Mouse (Mus musculus): ENCODE measurements around the gene Pfas.
"Not testable (repeated sequence)": the region's sequence is repeated elsewhere in the genome, so short reads cannot be mapped to it uniquely, and the experiment has no call there.

Pfas gene

DNA sequence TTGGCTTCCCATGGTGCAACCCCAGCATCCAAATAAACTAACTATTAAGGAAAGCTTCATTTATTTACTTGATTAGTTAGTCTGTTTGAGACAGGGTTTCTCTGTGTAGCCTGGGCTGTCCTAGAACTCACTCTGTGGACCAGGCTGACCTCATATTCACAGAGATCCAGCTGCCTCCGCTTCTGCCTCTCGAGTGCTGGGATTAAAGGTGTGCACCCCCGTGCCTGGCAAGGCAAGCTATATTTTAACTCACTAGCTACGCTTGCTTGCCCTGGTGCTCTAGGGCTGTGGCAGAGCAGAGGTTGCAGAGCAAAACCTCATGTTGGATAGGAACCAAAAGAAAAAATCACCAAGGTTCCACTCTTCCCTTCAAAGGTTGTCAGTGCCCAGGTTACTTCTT lies 67.7 kb downstream of the Pfas start:
- DNase-seq (ENCODE audit: low read depth, low spot score) = no peak

DNA sequence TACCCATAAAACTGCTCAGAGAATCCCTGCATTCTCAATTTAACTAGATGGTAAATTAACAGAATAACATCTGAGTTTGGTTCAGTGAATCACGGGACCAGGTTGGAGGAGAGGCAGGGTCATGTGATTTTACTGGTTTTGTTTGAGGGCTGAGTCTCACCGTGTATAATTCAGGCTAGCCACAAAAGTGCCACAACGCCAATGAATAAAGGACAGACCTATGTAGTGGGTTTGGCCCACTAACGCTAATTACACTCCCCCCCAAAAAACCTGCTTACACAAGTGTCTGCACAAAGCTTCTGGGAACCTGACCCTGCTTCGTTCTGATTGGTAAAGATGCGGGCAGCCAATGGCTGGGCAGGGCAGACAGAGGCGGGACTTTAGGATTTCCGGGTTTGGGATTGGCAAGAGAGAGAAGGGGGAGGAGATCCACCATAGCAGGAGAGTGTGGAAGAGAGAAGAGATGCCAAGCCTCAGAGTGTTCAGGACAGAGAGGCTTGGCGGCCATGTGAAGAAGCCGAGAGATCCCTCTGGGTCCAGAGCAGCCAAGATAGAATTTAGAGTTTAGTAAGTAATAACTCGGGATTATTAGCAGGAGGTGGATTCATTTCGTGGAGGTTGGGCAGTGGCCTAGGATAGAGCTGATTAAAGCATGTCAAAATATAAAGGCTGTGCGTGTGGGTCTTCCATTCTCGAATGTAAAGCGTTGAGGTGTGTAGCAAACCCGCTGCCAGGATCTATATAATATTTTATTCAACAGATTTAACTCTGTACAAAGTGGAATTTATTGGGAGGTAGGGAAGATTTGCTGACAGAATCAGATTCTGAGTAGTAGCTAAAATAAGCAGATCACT lies 68.6 kb downstream of the Pfas start:
- peak; percentile 95 for DNase-seq (ENCODE audit: low read depth, low spot score)

DNA sequence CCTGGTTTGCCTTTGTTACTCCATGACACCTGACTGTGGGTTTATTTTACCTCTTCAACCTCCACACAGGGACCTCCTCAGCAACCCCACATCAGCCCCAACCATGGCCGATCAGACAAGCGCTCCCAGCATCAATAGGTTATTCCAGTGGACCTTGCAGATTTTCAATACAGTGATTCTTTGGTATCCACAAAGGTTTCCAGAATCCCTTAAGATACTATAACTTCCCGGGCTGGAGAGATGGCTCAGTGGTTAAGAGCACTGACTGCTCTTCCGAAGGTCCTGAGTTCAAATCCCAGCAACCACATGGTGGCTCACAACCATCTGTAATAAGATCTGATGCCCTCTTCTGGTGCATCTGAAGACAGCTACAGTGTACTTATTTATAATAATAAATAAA lies 71.3 kb downstream of the Pfas start:
- DNase-seq (ENCODE audit: low read depth, low spot score) = not testable (repeated sequence)

Data from R1 (cell line).